Mouse (Mus musculus) liver, embryonic 11.5 days (tissue): ENCODE data around the gene Rnf212. TPM values are rescaled to one million over a fixed set of nuclear protein-coding genes. Genes with fewer than 3 reads are reported as not detected.

ENCODE experiments used
- ATAC-seq: fragments of 200-750 bp; cut with Nextera tagmentation; replicated peaks from 2 replicates; pipeline ENCODE4 v1.8.0; 2017; ENCODE audit warnings: moderate number of reproducible peaks, mild to moderate bottlenecking, moderate TSS enrichment, moderate library complexity; ENCODE audit not compliant: low FRiP score
- DNase-seq: peaks from one replicate; pipeline ENCODE4 v3.0.0-alpha.2; 2017; ENCODE audit warnings: low spot score
- H3K27ac ChIP-seq: fragments of 300-500 bp; sonication (generic); 2 replicates; pipeline ENCODE4 v1.5.1; 2014; ENCODE audit warnings: mild to moderate bottlenecking, low read depth, low read length, control low read depth
- H3K27me3 ChIP-seq: fragments of 300-500 bp; sonication (generic); replicated peaks from 2 replicates; pipeline ENCODE4 v1.6.1; 2014; ENCODE audit warnings: low read length, mixed read lengths; ENCODE audit not compliant: control insufficient read depth, insufficient read depth
- H3K36me3 ChIP-seq: fragments of 300-500 bp; sonication (generic); 2 replicates; pipeline ENCODE4 v1.6.1; 2014; ENCODE audit warnings: mild to moderate bottlenecking, low read length, moderate library complexity, mixed read lengths; ENCODE audit not compliant: control insufficient read depth, insufficient read depth
- H3K4me1 ChIP-seq: fragments of 300-500 bp; sonication (generic); replicated peaks from 2 replicates; pipeline ENCODE4 v1.6.1; 2014; ENCODE audit warnings: low read length, mixed read lengths; ENCODE audit not compliant: control insufficient read depth, insufficient read depth
- H3K4me2 ChIP-seq: fragments of 300-500 bp; sonication (generic); 2 replicates; pipeline ENCODE4 v1.6.1; 2014; ENCODE audit warnings: mild to moderate bottlenecking, control low read depth, moderate library complexity
- H3K4me3 ChIP-seq: fragments of 300-500 bp; sonication (generic); 2 replicates; pipeline ENCODE4 v1.5.1; 2014; ENCODE audit warnings: low read depth, low read length, control low read depth
- H3K9ac ChIP-seq: fragments of 300-500 bp; sonication (generic); 2 replicates; pipeline ENCODE4 v1.6.1; 2014; ENCODE audit warnings: low read depth, low read length, control low read depth
- H3K9me3 ChIP-seq: fragments of 300-500 bp; sonication (generic); 2 replicates; pipeline ENCODE4 v1.6.1; 2016; ENCODE audit warnings: low read length, inconsistent platforms, mixed read lengths; ENCODE audit not compliant: control insufficient read depth
- WGBS: fragments of 180-500 bp; shearing (Covaris S2); extraction: QIAGEN DNeasy Blood & Tissue Kit; methylation state at CpG from one replicate; pipeline ENCODE4 v1.1.7; 2014; 5-methylcytosine and 5-hydroxymethylcytosine counted together
- polyA plus RNA-seq: library from polyadenylated mRNA; unstranded; fragments of >200 nt; fragmentation: Nextera tagmentation; extraction: Ambion mirVana; gene quantifications from 2 replicates; pipeline ENCODE4 v1.2.1, GENCODE M21; 2014

The Rnf212 gene
- polyA plus RNA-seq, 1 experiment from 2014 or later: 2.4 TPM

GRCm38 (mm10) chr5:108707758-108708157 lies 67.0 kb downstream of the Rnf212 start:
- DNase-seq (no peak), ATAC-seq (peak; percentile 77)
- H3K36me3 ChIP-seq: peaks cover 5% of the 10 kb centered on the region
- peaks cover 29% of the 10 kb centered on the region for H3K4me1 ChIP-seq
- 0 out of 2 replicates have a peak overlapping the region, but pooled peaks have one; percentile 4 for H3K4me2 ChIP-seq
- peak overlapping the region; percentile 33; the same call in 1 of the 2 replicates for H3K27ac ChIP-seq
- H3K27me3 ChIP-seq: no peaks in the 10 kb centered on the region
- 44% methylated on average over 2 of the region's 2 CpGs for WGBS
- no peak overlapping the region for H3K4me3 ChIP-seq
- H3K9me3 ChIP-seq: no peaks in the 10 kb centered on the region
- peak overlapping the region; percentile 23; the same call in 1 of the 2 replicates for H3K9ac ChIP-seq

GRCm38 (mm10) chr5:108703754-108704626 lies 70.8 kb downstream of the Rnf212 start:
- H3K4me1 ChIP-seq: peaks cover 38% of the 10 kb centered on the region
- peaks cover 5% of the 10 kb centered on the region for H3K36me3 ChIP-seq
- no peak overlapping the region for H3K27ac ChIP-seq

GRCm38 (mm10) chr5:108701341-108702021 lies 73.3 kb downstream of the Rnf212 start:
- 83% methylated on average over 10 of the region's 10 CpGs for WGBS
- Histone ChIP-seq H3K4me2 (no peak overlapping the region), H3K27ac (no peak overlapping the region), H3K4me1 (peaks cover 17% of the 10 kb centered on the region), H3K36me3 (peaks cover 5% of the 10 kb centered on the region), H3K4me3 (no peak overlapping the region), H3K9me3 (no peaks in the 10 kb centered on the region), H3K9ac (no peak overlapping the region), H3K27me3 (no peaks in the 10 kb centered on the region)
- no peak for ATAC-seq
- DNase-seq: no peak

More at GRCm38 (mm10) chr5:108703754-108704626, 70.8 kb downstream of the Rnf212 start:
- H3K4me3 ChIP-seq: no peak overlapping the region
- no peak overlapping the region for H3K4me2 ChIP-seq
- 72% methylated on average over 12 of the region's 12 CpGs for WGBS
- H3K9ac ChIP-seq: no peak overlapping the region
- H3K9me3 ChIP-seq: no peaks in the 10 kb centered on the region
- DNase-seq (no peak), ATAC-seq (no peak)
- H3K27me3 ChIP-seq: no peaks in the 10 kb centered on the region

- Histone ChIP-seq H3K36me3 (peaks cover under 1% of the 10 kb centered on the region), H3K27ac (0 out of 2 replicates have a peak overlapping the region, but pooled peaks have one; percentile 19), H3K27me3 (no peaks in the 10 kb centered on the region), H3K4me2 (no peak overlapping the region; the same call in 1 of the 2 replicates), H3K4me1 (peaks cover 23% of the 10 kb centered on the region), H3K4me3 (no peak overlapping the region), H3K9me3 (no peaks in the 10 kb centered on the region), H3K9ac (0 out of 2 replicates have a peak overlapping the region, but pooled peaks have one; percentile 13)
- peak; percentile 25; the same call in 1 of the 2 replicates for ATAC-seq
- 47% methylated on average over 3 of the region's 3 CpGs for WGBS
- no peak for DNase-seq
Measured at GRCm38 (mm10) chr5:108700346-108700745, 74.4 kb downstream of the Rnf212 start.

GRCm38 (mm10) chr5:108697341-108697753 lies 77.4 kb downstream of the Rnf212 start:
- H3K9ac ChIP-seq: no peak overlapping the region
- H3K4me1 ChIP-seq: peaks cover 33% of the 10 kb centered on the region
- DNase-seq (no peak), ATAC-seq (no peak)
- H3K9me3 ChIP-seq: no peaks in the 10 kb centered on the region
- H3K27ac ChIP-seq: no peak overlapping the region
- no peak overlapping the region for H3K4me2 ChIP-seq
- peaks cover 3% of the 10 kb centered on the region; the same call in 1 of the 2 replicates for H3K27me3 ChIP-seq
- 55% methylated on average over 4 of the region's 4 CpGs for WGBS
- no peaks in the 10 kb centered on the region for H3K36me3 ChIP-seq
- no peak overlapping the region for H3K4me3 ChIP-seq

- WGBS: 82% methylated on average over 3 of the region's 3 CpGs
- no peak overlapping the region for H3K27ac ChIP-seq
- H3K4me1 ChIP-seq: peaks cover 40% of the 10 kb centered on the region
- H3K9ac ChIP-seq: no peak overlapping the region
- ATAC-seq (no peak), DNase-seq (no peak)
- no peaks in the 10 kb centered on the region for H3K36me3 ChIP-seq
- H3K4me2 ChIP-seq: no peak overlapping the region
- peaks cover 3% of the 10 kb centered on the region; the same call in 1 of the 2 replicates for H3K27me3 ChIP-seq
- no peak overlapping the region for H3K4me3 ChIP-seq
- no peaks in the 10 kb centered on the region for H3K9me3 ChIP-seq
Measured at GRCm38 (mm10) chr5:108696542-108696941, 78.2 kb downstream of the Rnf212 start.

GRCm38 (mm10) chr5:108695861-108696260 lies 78.9 kb downstream of the Rnf212 start:
- Histone ChIP-seq H3K9me3 (no peaks in the 10 kb centered on the region), H3K4me1 (peaks cover 39% of the 10 kb centered on the region), H3K4me3 (peak overlapping the region; percentile 97; the same call in 1 of the 2 replicates), H3K27me3 (peaks cover 3% of the 10 kb centered on the region; the same call in 1 of the 2 replicates), H3K9ac (no peak overlapping the region), H3K4me2 (peak overlapping the region; percentile 93; the same call in 1 of the 2 replicates), H3K36me3 (no peaks in the 10 kb centered on the region), H3K27ac (no peak overlapping the region)
- ATAC-seq (no peak), DNase-seq (no peak)
- 94% methylated on average over 12 of the region's 12 CpGs for WGBS

GRCm38 (mm10) chr5:108694352-108695261 lies 80.2 kb downstream of the Rnf212 start:
- H3K4me1 ChIP-seq: peaks cover 29% of the 10 kb centered on the region
- peak overlapping the region; percentile 93 for H3K4me2 ChIP-seq
- WGBS: under 1% methylated on average over 80 of the region's 99 CpGs
- ATAC-seq (peak; percentile 44), DNase-seq (peak; percentile 62)
- peak overlapping the region; percentile 80 for H3K9ac ChIP-seq
- H3K4me3 ChIP-seq: peak overlapping the region; percentile 97
- peak overlapping the region; percentile 70 for H3K27ac ChIP-seq
- H3K36me3 ChIP-seq: no peaks in the 10 kb centered on the region
- peaks cover 3% of the 10 kb centered on the region; the same call in 1 of the 2 replicates for H3K27me3 ChIP-seq
- H3K9me3 ChIP-seq: no peaks in the 10 kb centered on the region
